Mouse (Mus musculus) MEL (cell line): Measurements from ENCODE around the gene Ranbp3l. TPM values are rescaled to one million over a fixed set of nuclear protein-coding genes. Genes with fewer than 3 reads are reported as not detected.
A peak's percentile ranks its signal among the peaks of the same experiment; 100 is the strongest.

Experiments used
- DNase-seq: peaks from one replicate; pipeline ENCODE4 v3.0.0; 2011; ENCODE audit warnings: low read depth, low spot score
- H3K27ac ChIP-seq: 2 replicates; pipeline ENCODE4 v1.5.1; 2012; ENCODE audit warnings: low read depth, mild to moderate bottlenecking, control low read depth, low read length, moderate library complexity; ENCODE audit not compliant: control insufficient read depth
- H3K27me3 ChIP-seq, 2 experiments: fragments of 150-350 bp in 1 of 2; sonication (generic) in 1 of 2; 2 replicates each; pipeline ENCODE4 v1.6.1; 2012; ENCODE audit warnings: low read length in 2 of 2, mild to moderate bottlenecking in 2 of 2, improper control_type of control experiment in 1 of 2, moderate library complexity in 1 of 2; ENCODE audit not compliant: insufficient read depth in 2 of 2, control insufficient read depth in 1 of 2
- H3K36me3 ChIP-seq, 2 experiments: 2 replicates each; pipeline ENCODE4 v1.6.1; 2012 to 2014; ENCODE audit warnings: low read length in 2 of 2, improper control_type of control experiment in 1 of 2, inconsistent platforms in 1 of 2, mild to moderate bottlenecking in 1 of 2; ENCODE audit not compliant: insufficient read depth in 2 of 2, control insufficient read depth in 1 of 2
- H3K4me1 ChIP-seq, 2 experiments: fragments of 150-350 bp in 1 of 2; sonication (generic) in 1 of 2; 2 replicates each; pipeline ENCODE4 v1.6.1; 2012; ENCODE audit warnings: low read length in 2 of 2, improper control_type of control experiment in 1 of 2, mild to moderate bottlenecking in 1 of 2; ENCODE audit not compliant: insufficient read depth in 2 of 2, control insufficient read depth in 1 of 2
- H3K4me3 ChIP-seq, 2 experiments: fragments of 150-350 bp in 1 of 2; sonication (generic) in 1 of 2; 2 replicates each; pipeline ENCODE4 v1.5.1; 2012; ENCODE audit warnings: low read depth in 2 of 2, low read length in 2 of 2, mild to moderate bottlenecking in 2 of 2, moderate library complexity in 2 of 2, control low read depth in 1 of 2, improper control_type of control experiment in 1 of 2; ENCODE audit not compliant: control insufficient read depth in 1 of 2, insufficient read depth in 1 of 2
- H3K79me2 ChIP-seq: 2 replicates; pipeline ENCODE4 v1.6.1; 2012; ENCODE audit warnings: mild to moderate bottlenecking, low read length, moderate library complexity; ENCODE audit not compliant: control insufficient read depth, poor library complexity, insufficient read depth
- H3K9ac ChIP-seq: 2 replicates; pipeline ENCODE4 v1.6.1; 2012; ENCODE audit warnings: low read depth, mild to moderate bottlenecking, control low read depth, low read length, moderate library complexity; ENCODE audit not compliant: control insufficient read depth, poor library complexity, severe bottlenecking
- H3K9me3 ChIP-seq: fragments of 150-350 bp; sonication (generic); replicated peaks from 2 replicates; pipeline ENCODE4 v1.6.1; 2012; ENCODE audit warnings: mild to moderate bottlenecking, low read length, improper control_type of control experiment, moderate library complexity; ENCODE audit not compliant: insufficient read depth
- BHLHE40 ChIP-seq: IDR thresholded peaks from 2 replicates; pipeline ENCODE4 v1.6.1; 2012; ENCODE audit warnings: low read depth, mild to moderate bottlenecking, inconsistent platforms, low read length, improper control_type of control experiment, borderline replicate concordance
- CHD2 ChIP-seq: IDR thresholded peaks from 2 replicates; pipeline ENCODE4 v1.6.1; 2011; ENCODE audit warnings: low read length, improper control_type of control experiment
- E2F4 ChIP-seq: IDR thresholded peaks from 2 replicates; pipeline ENCODE4 v1.6.1; 2011; ENCODE audit warnings: low read depth, low read length, improper control_type of control experiment, borderline replicate concordance
- ELF1 ChIP-seq: IDR thresholded peaks from 2 replicates; pipeline ENCODE4 v1.6.1; 2014; ENCODE audit warnings: low read depth, mild to moderate bottlenecking, inconsistent platforms, low read length, improper control_type of control experiment, moderate library complexity
- EP300 ChIP-seq, 2 experiments: IDR thresholded peaks; 2 replicates each; pipeline ENCODE4 v1.6.1; 2011; ENCODE audit warnings: improper control_type of control experiment in 2 of 2, low read length in 2 of 2, low read depth in 1 of 2, mild to moderate bottlenecking in 1 of 2
- GABPA ChIP-seq: IDR thresholded peaks from 2 replicates; pipeline ENCODE4 v1.6.1; 2012; ENCODE audit warnings: low read depth, mild to moderate bottlenecking, inconsistent platforms, low read length, improper control_type of control experiment, moderate library complexity
- KAT2A ChIP-seq: conservative IDR thresholded peaks from 2 replicates; pipeline ENCODE4 v1.6.1; 2012; ENCODE audit warnings: low read depth, low read length, improper control_type of control experiment, inconsistent platforms
- MAFK ChIP-seq: IDR thresholded peaks from 2 replicates; pipeline ENCODE4 v1.6.1; 2011; ENCODE audit warnings: low read depth, mild to moderate bottlenecking, low read length, improper control_type of control experiment, borderline replicate concordance
- MAX ChIP-seq: IDR thresholded peaks from 2 replicates; pipeline ENCODE4 v1.6.1; 2011; ENCODE audit warnings: low read length, improper control_type of control experiment
- MAZ ChIP-seq: IDR thresholded peaks from 2 replicates; pipeline ENCODE4 v1.6.1; 2012; ENCODE audit warnings: low read depth, mild to moderate bottlenecking, inconsistent platforms, low read length, improper control_type of control experiment
- MEF2A ChIP-seq: IDR thresholded peaks from 2 replicates; pipeline ENCODE4 v1.6.1; 2014; ENCODE audit warnings: low read depth, mild to moderate bottlenecking, inconsistent platforms, low read length, improper control_type of control experiment; ENCODE audit not compliant: poor library complexity, insufficient replicate concordance, severe bottlenecking; ENCODE audit errors: extremely low read depth
- MXI1 ChIP-seq: IDR thresholded peaks from 2 replicates; pipeline ENCODE4 v1.6.1; 2011; ENCODE audit warnings: mild to moderate bottlenecking, low read depth, low read length, improper control_type of control experiment
- MYB ChIP-seq: IDR thresholded peaks from 2 replicates; pipeline ENCODE4 v1.6.1; 2011; ENCODE audit warnings: mild to moderate bottlenecking, low read depth, low read length, improper control_type of control experiment
- NRF1 ChIP-seq: IDR thresholded peaks from 2 replicates; pipeline ENCODE4 v1.6.1; 2014; ENCODE audit warnings: low read depth, mild to moderate bottlenecking, inconsistent platforms, low read length, improper control_type of control experiment, moderate library complexity; ENCODE audit not compliant: poor library complexity, insufficient read depth, severe bottlenecking
- POLR2A ChIP-seq, 2 experiments: IDR thresholded peaks; 2 replicates each; pipeline ENCODE4 v1.6.1; 2011 to 2012; ENCODE audit warnings: low read length in 2 of 2, mild to moderate bottlenecking in 2 of 2, control low read depth in 1 of 2, improper control_type of control experiment in 1 of 2, low read depth in 1 of 2, moderate library complexity in 1 of 2; ENCODE audit not compliant: control insufficient read depth in 1 of 2, insufficient read depth in 1 of 2, poor library complexity in 1 of 2
- POLR2AphosphoS5 ChIP-seq: IDR thresholded peaks from 2 replicates; pipeline ENCODE4 v1.6.1; 2012; ENCODE audit warnings: low read depth, borderline replicate concordance, mild to moderate bottlenecking, inconsistent platforms, low read length, moderate library complexity, mixed read lengths
- RAD21 ChIP-seq: IDR thresholded peaks from 2 replicates; pipeline ENCODE4 v1.6.1; 2011; ENCODE audit warnings: mild to moderate bottlenecking, low read depth, low read length, improper control_type of control experiment
- UBTF ChIP-seq: IDR thresholded peaks from 2 replicates; pipeline ENCODE4 v1.6.1; 2012; ENCODE audit warnings: low read depth, mild to moderate bottlenecking, inconsistent platforms, low read length, improper control_type of control experiment, moderate library complexity, borderline replicate concordance; ENCODE audit not compliant: insufficient read depth
- USF1 ChIP-seq: IDR thresholded peaks from 2 replicates; pipeline ENCODE4 v1.6.1; 2014; ENCODE audit warnings: low read depth, mild to moderate bottlenecking, inconsistent platforms, low read length, improper control_type of control experiment, moderate library complexity
- ZNF384 ChIP-seq: IDR thresholded peaks from 2 replicates; pipeline ENCODE4 v1.6.1; 2012; ENCODE audit warnings: low read depth, mild to moderate bottlenecking, inconsistent platforms, low read length, improper control_type of control experiment
- polyA plus RNA-seq, 2 experiments: library from polyadenylated mRNA; stranded (reverse) in 1 of 2; unstranded in 1 of 2; fragments of >175 nt in 1 of 2; fragments of >200 nt in 1 of 2; gene quantifications; 2 replicates each; pipeline versions ENCODE4 v1.2.1 to v1.2.4; 2012; ENCODE audit warnings: low replicate concordance in 2 of 2, low read depth in 1 of 2; ENCODE audit not compliant: insufficient read length in 2 of 2, insufficient read depth in 1 of 2, missing spikeins in 1 of 2
- total RNA-seq: library from RNA; depleted of rRNA; stranded (reverse); fragments of 300-350 nt; gene quantifications from 2 replicates; pipeline ENCODE4 v1.2.3, GENCODE M21; 2012

The Ranbp3l gene
- total and polyA plus RNA-seq, 3 experiments: 0.06 TPM; not detected in 2

DNA sequence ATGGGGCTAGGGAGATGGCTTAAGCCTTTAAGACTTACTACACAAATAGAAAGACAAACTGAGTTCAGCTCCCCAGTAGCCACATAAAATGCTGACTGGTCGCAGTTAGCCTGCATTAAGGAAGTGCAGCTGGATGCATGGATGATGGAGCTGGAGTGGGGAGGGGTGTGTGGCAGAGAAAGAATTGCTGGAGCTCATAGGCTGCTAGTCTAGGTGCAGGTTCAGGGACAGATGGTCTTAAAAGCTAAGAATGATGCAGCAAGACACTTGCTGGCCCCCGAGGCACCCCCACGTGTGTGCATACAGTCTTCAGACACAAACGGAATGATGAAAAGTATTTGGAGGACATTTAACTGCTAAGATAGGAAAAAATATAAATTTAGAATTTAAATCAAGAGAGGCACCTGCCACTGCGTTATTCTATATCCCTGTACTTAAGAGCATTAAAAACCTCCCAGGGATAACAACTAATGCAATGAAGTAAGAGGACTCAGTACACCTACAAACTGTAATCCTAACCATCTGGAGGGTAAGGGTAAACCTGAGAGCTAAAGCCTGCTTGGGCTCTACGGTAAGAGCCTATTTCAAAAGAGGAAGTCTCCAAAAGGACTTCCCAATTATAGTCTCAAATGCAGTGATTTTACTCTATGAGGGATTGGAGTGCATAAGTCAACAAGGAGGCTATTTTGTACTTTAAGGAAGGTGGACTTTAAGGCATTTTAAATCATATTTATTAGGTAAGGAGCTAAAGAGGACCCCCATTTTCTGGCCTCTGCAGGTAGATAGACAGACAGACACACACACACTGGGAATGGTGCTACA lies 143.0 kb downstream of the Ranbp3l start (continued):
- TF ChIP-seq ELF1: 0 out of 2 replicates have a peak, but pooled peaks have one; percentile 8
- TF ChIP-seq MEF2A: no peak
- TF ChIP-seq RAD21: no peak; the same call in 1 of the 2 replicates
- no peak for TF ChIP-seq GABPA
- TF ChIP-seq MAZ: no peak
- TF ChIP-seq UBTF: no peak
- no peak for TF ChIP-seq CHD2
- no peak for TF ChIP-seq NRF1
- no peak for TF ChIP-seq E2F4
- TF ChIP-seq EP300 (IDR thresholded peaks at IDR 0.05; ENCODE audit: low read depth in 1 of 2, low read length in 2 of 2): peak in 1 of 2 experiments; percentile 48; a peak in 2 of 4 replicates
- no peak for TF ChIP-seq MAX
- no peak for TF ChIP-seq POLR2AphosphoS5
- TF ChIP-seq POLR2A (IDR thresholded peaks at IDR 0.05; ENCODE audit: control insufficient read depth in 1 of 2, insufficient read depth in 1 of 2, low read depth in 1 of 2, low read length in 2 of 2, poor library complexity in 1 of 2): no peak
- 0 out of 2 replicates have a peak, but pooled peaks have one; percentile 19 for TF ChIP-seq MXI1
- TF ChIP-seq BHLHE40: no peak

DNA sequence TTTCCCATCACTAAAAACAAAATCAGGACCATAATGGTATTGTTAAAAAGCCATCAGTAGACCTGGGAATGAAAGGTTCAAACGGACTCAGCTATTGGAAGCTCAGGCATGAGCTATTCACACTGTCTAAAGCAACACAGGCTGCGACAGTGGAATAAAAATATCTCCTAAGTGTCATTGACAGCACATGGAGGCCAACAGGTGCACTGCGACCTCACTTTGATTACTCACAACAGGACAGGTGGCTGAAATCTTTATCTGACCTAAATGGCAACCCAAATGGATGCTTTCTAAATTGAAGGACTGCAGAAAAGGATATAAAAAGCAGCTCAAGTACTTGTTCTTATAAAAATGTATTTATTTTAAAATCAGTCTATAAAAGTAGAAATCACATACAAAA lies 143.9 kb downstream of the Ranbp3l start:
- Histone ChIP-seq H3K27me3 (no peaks in the 10 kb centered on the region), H3K27ac (no peak overlapping the region), H3K36me3 (peaks cover 0 to 53% of the 10 kb centered on the region in 2 experiments; a peak in 2 of 4 replicates), H3K4me3 (no peak overlapping the region), H3K9ac (no peak overlapping the region), H3K9me3 (no peaks in the 10 kb centered on the region), H3K4me1 (no peaks in the 10 kb centered on the region), H3K79me2 (no peaks in the 10 kb centered on the region)
- no peak for DNase-seq
- TF ChIP-seq RAD21 (no peak), ZNF384 (no peak), EP300 (IDR thresholded peaks at IDR 0.05; ENCODE audit: low read depth in 1 of 2, low read length in 2 of 2) (no peak), USF1 (no peak), MAFK (no peak), KAT2A (no peak), MYB (0 out of 2 replicates have a peak, but pooled peaks have one; percentile 17), MAZ (no peak)
